Mouse (Mus musculus) stomach, embryonic 14.5 days (tissue): ENCODE measurements around the gene Tbcc. TPM values are rescaled to one million over a fixed set of nuclear protein-coding genes. Genes with fewer than 3 reads are reported as not detected.
A peak's percentile ranks its signal among the peaks of the same experiment; 100 is the strongest.
"Not testable (repeated sequence)": the region's sequence is repeated elsewhere in the genome, so short reads cannot be mapped to it uniquely, and the experiment has no call there.

ENCODE experiments used
- ATAC-seq: fragments of 200-750 bp; cut with Nextera tagmentation; 2 replicates; pipeline ENCODE4 v1.8.0; 2017; ENCODE audit warnings: low read depth, moderate TSS enrichment; ENCODE audit not compliant: insufficient number of reproducible peaks, insufficient read depth, low FRiP score
- H3K27ac ChIP-seq: fragments of 300-500 bp; sonication (generic); 2 replicates; pipeline ENCODE4 v1.5.1; 2014; ENCODE audit warnings: mild to moderate bottlenecking, low read length, moderate library complexity, mixed read lengths
- H3K27me3 ChIP-seq: fragments of 300-500 bp; sonication (generic); 2 replicates; pipeline ENCODE4 v1.6.1; 2014; ENCODE audit warnings: low read length, control low read depth, mixed read lengths; ENCODE audit not compliant: control insufficient read depth, insufficient read depth
- H3K36me3 ChIP-seq: fragments of 300-500 bp; sonication (generic); 2 replicates; pipeline ENCODE4 v1.6.1; 2014; ENCODE audit warnings: mild to moderate bottlenecking, control low read depth, low read length, moderate library complexity, mixed read lengths; ENCODE audit not compliant: control insufficient read depth, insufficient read depth
- H3K4me1 ChIP-seq: fragments of 300-500 bp; sonication (generic); 2 replicates; pipeline ENCODE4 v1.6.1; 2014; ENCODE audit warnings: low read length, control low read depth, mixed read lengths; ENCODE audit not compliant: control insufficient read depth, insufficient read depth
- H3K4me2 ChIP-seq: fragments of 300-500 bp; sonication (generic); replicated peaks from 2 replicates; pipeline ENCODE4 v1.6.1; 2014; ENCODE audit warnings: low read depth, low read length, control low read depth
- H3K4me3 ChIP-seq: fragments of 300-500 bp; sonication (generic); 2 replicates; pipeline ENCODE4 v1.5.1; 2014; ENCODE audit warnings: low read depth, low read length, control low read depth
- H3K9ac ChIP-seq: fragments of 300-500 bp; sonication (generic); replicated peaks from 2 replicates; pipeline ENCODE4 v1.6.1; 2014; ENCODE audit warnings: low read depth, mild to moderate bottlenecking, control low read depth, low read length, moderate library complexity, mixed read lengths
- H3K9me3 ChIP-seq: fragments of 300-500 bp; sonication (generic); 2 replicates; pipeline ENCODE4 v1.6.1; 2016; ENCODE audit warnings: low read depth, low read length, control low read depth; ENCODE audit not compliant: control insufficient read depth
- WGBS: fragments of 180-500 bp; shearing (Covaris S2); extraction: QIAGEN DNeasy Blood & Tissue Kit; methylation state at CpG from one replicate; pipeline ENCODE4 v1.1.7; 2014; 5-methylcytosine and 5-hydroxymethylcytosine counted together
- polyA plus RNA-seq: library from polyadenylated mRNA; unstranded; fragments of >200 nt; fragmentation: Nextera tagmentation; extraction: Ambion mirVana; gene quantifications from 2 replicates; pipeline ENCODE4 v1.2.1, GENCODE M21; 2014

Gene Tbcc
- polyA plus RNA-seq, result 52.6 and 54.3 TPM in 2 replicates

DNA sequence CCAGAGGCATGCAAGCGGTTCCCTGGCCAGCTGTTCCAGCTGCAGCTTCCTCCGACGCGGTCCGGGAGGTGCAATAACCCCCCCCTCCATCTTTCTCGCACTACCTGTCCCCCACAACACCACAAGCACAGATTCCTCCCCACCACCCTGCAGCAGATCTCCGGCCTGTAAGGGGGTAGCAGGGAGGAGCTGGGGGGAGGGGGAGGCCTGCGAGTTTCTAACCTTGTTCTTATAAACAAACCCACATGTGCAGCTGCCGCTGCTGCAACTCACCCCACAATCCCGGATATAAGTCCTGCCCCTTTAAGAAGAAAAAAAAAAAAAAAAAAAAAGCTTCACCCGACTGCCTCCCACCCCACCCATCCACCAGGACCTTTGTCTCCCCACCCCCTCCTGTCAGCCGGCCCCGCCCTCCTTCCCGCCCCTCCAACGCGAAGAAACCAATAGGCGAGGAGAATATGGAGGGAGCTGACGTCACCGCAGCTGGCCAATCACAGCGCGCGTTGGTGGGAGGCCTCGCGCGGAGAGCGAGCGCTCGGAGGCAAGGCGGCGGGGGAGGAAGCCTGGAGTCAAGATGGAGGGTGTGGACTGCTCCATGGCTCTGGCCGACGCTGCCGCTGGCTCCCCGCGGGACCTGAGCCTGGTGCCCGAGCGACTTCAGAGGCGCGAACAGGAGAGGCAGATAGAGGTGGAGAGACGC is at the start of gene Tbcc:
Gene Tbcc (plus strand): TSS at position 569 of the 700 bp plus-strand sequence.
- H3K9ac ChIP-seq, result peak within 1 kb of the TSS; percentile 71
- H3K9me3 ChIP-seq, result no peaks in the 10 kb centered on the region
- peak within 1 kb of the TSS; percentile 99 for H3K27ac ChIP-seq
- peaks cover 21% of the 10 kb centered on the region for H3K4me1 ChIP-seq
- H3K4me3 ChIP-seq, result peak within 1 kb of the TSS; percentile 83
- H3K4me2 ChIP-seq, result peak within 1 kb of the TSS; percentile 82
- under 1% methylated on average over 40 of the region's 40 CpGs for WGBS
- no peaks in the 10 kb centered on the region; the same call in 1 of the 2 replicates for H3K36me3 ChIP-seq
- H3K27me3 ChIP-seq, result no peaks in the 10 kb centered on the region
- ATAC-seq, result peak; percentile 91

DNA sequence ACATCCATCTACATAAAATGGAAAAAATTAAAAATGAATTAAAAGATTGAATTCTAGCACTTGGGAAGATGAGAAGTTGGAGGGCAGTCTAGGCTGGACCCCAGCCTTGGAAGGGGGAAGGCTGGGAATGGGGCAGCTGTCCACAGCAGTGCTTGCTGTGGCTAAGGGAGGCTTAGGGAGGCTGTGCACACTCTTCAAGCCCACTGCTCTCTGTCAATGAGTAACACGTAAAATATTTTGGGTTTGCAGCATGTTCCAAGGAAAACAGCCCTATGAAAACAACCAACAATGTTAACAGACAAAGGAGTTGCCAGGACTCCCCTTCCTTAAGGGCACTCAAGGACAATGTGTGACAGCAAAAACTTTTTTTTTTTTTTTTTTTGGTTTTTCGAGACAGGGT is 47.5 kb upstream of the Tbcc start:
- no peak for ATAC-seq
- H3K27me3 ChIP-seq, result no peaks in the 10 kb centered on the region
- 78% methylated on average over 2 of the region's 2 CpGs for WGBS
- no peak overlapping the region for H3K27ac ChIP-seq
- no peak overlapping the region for H3K9ac ChIP-seq
- no peak overlapping the region for H3K4me3 ChIP-seq
- no peaks in the 10 kb centered on the region for H3K9me3 ChIP-seq
- H3K4me1 ChIP-seq, result no peaks in the 10 kb centered on the region
- H3K4me2 ChIP-seq, result no peak overlapping the region
- H3K36me3 ChIP-seq, result no peaks in the 10 kb centered on the region; the same call in 1 of the 2 replicates

DNA sequence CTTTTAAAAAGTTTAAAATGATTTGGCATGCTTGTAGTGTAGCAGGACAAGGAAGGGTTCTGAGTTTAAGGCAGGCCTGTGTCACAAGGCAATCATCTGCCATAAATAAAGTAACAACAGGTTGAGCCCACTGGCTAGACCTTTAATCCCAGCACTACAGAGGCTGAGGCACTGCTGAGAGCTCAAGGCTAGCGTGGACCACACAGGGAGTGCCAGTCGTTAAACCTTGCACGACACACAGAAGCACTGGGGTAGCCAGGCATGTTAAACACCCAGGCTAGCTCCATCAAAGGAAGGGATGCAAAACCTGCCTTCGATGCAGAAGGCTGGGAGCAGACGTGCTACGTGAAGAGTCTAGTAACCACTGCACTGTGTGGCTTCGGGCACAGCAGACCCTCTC is 46.8 kb upstream of the Tbcc start:
- Histone ChIP-seq H3K36me3 (no peaks in the 10 kb centered on the region; the same call in 1 of the 2 replicates), H3K27ac (no peak overlapping the region), H3K4me3 (no peak overlapping the region), H3K9ac (no peak overlapping the region), H3K27me3 (no peaks in the 10 kb centered on the region), H3K4me1 (no peaks in the 10 kb centered on the region), H3K9me3 (no peaks in the 10 kb centered on the region), H3K4me2 (no peak overlapping the region)
- 69% methylated on average over 7 of the region's 7 CpGs for WGBS
- ATAC-seq, result no peak

DNA sequence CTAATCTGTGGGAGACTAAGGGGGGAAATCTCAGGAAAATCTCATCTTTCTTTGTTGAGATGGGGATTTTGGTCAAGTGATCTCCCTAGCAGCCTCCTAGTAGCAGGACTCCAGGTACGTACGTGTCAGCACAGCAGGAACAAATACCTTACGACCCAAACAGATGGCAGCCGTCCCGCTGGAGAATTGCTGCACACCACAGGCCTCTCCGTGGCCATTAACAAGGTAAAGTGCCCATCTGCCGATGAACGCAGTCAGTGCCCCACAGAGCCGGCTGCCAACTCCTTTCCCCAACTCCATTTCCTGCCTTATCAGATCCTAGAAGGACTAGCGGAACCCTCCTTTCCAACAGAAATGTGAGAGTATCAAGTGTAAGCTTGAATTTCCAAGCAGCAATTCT is 45.7 kb upstream of the Tbcc start:
- H3K27me3 ChIP-seq, result no peaks in the 10 kb centered on the region
- 67% methylated on average over 10 of the region's 10 CpGs for WGBS
- H3K4me3 ChIP-seq, result no peak overlapping the region
- no peaks in the 10 kb centered on the region for H3K4me1 ChIP-seq
- no peak overlapping the region for H3K27ac ChIP-seq
- no peak for ATAC-seq
- H3K36me3 ChIP-seq, result no peaks in the 10 kb centered on the region; the same call in 1 of the 2 replicates
- H3K4me2 ChIP-seq, result no peak overlapping the region
- no peak overlapping the region for H3K9ac ChIP-seq
- no peaks in the 10 kb centered on the region for H3K9me3 ChIP-seq

DNA sequence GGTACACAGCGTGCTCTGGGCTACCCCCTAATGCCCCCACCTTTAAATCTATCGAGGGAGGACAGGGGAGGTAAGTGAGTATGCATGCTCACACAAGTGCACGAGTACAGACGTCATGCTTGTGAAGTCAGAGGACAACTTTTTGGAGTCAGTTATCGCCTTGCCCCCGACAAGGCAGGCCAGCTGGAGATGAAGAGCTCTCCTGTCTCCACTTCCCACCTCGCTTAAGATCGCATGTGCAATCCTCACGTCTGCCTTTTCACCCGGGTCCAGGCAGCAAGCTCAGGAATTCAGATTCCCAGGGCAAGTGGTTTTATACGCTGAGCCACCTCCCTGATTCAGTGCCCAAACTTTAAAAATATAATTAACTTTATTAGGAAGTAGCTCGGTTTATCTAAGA is 45.2 kb upstream of the Tbcc start:
- no peaks in the 10 kb centered on the region for H3K4me1 ChIP-seq
- H3K4me3 ChIP-seq, result no peak overlapping the region
- H3K36me3 ChIP-seq, result no peaks in the 10 kb centered on the region
- no peak overlapping the region for H3K9ac ChIP-seq
- ATAC-seq, result no peak
- no peak overlapping the region for H3K27ac ChIP-seq
- no peaks in the 10 kb centered on the region for H3K9me3 ChIP-seq
- H3K27me3 ChIP-seq, result no peaks in the 10 kb centered on the region
- WGBS, result 80% methylated on average over 12 of the region's 12 CpGs
- no peak overlapping the region for H3K4me2 ChIP-seq

DNA sequence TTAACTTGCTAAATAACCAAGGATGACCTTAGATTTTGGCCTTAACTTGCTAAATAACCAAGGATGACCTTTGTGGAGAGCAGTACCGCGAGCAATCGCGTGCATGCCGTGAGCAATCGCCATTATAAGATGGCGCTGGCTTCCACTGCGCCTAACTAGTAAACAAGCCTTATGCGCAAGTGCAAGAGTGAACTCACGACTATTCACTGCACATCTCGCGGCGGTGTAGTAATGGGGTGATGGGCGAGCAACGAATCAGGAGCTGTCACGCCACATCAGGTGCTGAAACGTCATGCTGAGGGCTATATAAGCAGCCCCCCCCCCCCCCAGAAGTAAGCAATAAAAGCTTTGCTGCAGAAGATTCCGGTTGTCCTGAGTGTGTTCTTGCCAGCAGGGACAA is 43.9 kb upstream of the Tbcc start:
- H3K4me2 ChIP-seq, H3K4me3 ChIP-seq, H3K36me3 ChIP-seq, H3K27ac ChIP-seq, ATAC-seq, H3K9ac ChIP-seq, H3K9me3 ChIP-seq, H3K27me3 ChIP-seq, H3K4me1 ChIP-seq: not testable (repeated sequence)
- WGBS, result 94% methylated on average over 18 of the region's 18 CpGs

DNA sequence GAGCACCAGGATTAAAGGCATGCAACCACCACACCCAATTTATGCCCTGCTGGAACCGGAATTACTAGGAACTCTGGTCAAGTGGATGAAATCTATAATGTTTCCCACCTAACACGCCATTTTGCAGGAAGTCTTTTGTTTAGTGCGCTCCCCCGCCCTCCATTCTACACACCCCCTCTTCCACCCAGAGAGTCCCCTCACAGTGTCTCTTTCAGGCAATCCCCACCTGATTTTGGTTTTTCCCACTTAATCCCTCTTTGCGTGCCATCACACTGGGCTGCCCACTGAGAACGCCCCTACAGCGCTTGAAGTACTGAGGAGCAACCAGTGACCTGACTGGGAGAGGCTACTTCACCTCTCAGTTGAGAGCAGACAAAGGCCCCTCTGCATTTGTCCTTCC is 43.3 kb upstream of the Tbcc start:
- Histone ChIP-seq H3K4me1 (no peaks in the 10 kb centered on the region), H3K36me3 (no peaks in the 10 kb centered on the region), H3K9me3 (no peaks in the 10 kb centered on the region), H3K9ac (no peak overlapping the region), H3K27ac (no peak overlapping the region), H3K4me2 (no peak overlapping the region), H3K4me3 (no peak overlapping the region), H3K27me3 (no peaks in the 10 kb centered on the region)
- ATAC-seq, result no peak
- WGBS, result 92% methylated on average over 7 of the region's 7 CpGs

DNA sequence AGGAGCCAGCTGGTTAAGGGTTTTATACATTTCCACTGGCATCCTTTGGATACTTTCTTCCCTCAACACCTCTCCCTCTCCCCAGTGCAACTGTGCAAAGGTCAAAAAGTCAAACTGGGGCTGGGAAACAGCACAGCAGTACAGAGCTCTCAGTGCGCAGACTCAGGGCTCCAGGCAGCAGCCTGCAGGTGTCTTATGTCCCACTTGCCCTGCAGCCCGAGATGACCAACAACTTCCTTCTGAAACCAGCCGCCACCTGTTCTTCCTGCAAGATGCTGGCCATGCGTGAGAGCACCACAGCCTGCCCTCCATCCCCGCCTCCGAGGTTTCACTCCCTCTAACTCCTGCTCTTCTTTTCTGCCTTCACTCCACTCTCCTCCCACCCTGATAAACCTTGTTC is 37.8 kb upstream of the Tbcc start:
- H3K36me3 ChIP-seq, result no peaks in the 10 kb centered on the region
- no peak overlapping the region for H3K9ac ChIP-seq
- ATAC-seq, result no peak
- H3K27me3 ChIP-seq, result no peaks in the 10 kb centered on the region
- H3K27ac ChIP-seq, result peak overlapping the region; percentile 61; the same call in 1 of the 2 replicates
- peaks cover 16% of the 10 kb centered on the region for H3K4me1 ChIP-seq
- no peaks in the 10 kb centered on the region for H3K9me3 ChIP-seq
- H3K4me2 ChIP-seq, result no peak overlapping the region
- 16% methylated on average over 6 of the region's 6 CpGs for WGBS
- no peak overlapping the region for H3K4me3 ChIP-seq

DNA sequence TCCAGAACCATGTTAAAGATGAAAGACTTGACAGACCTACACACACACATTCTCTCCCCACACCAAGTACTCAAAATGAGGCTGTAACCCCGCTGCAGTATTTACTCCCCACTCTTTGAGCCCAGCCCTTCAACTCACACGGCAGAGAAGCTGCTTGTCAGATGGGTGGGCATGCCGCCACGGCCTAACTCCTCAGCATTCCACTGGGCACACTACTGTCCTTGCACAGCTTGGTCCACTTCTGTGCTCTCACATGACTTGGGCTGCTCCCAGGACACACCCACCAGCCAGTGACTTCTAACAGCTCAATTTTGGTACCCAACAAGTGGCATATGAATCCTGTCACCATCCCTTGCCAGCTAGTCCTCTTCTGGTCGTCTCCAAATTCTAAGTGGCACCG is 37.2 kb upstream of the Tbcc start:
- Histone ChIP-seq H3K4me2 (no peak overlapping the region), H3K27ac (peak overlapping the region; percentile 61), H3K4me3 (no peak overlapping the region), H3K27me3 (no peaks in the 10 kb centered on the region), H3K36me3 (no peaks in the 10 kb centered on the region), H3K9me3 (no peaks in the 10 kb centered on the region), H3K4me1 (peaks cover 16% of the 10 kb centered on the region), H3K9ac (no peak overlapping the region)
- 35% methylated on average over 6 of the region's 6 CpGs for WGBS
- no peak for ATAC-seq
